Mouse (Mus musculus) small intestine, adult 2 months (tissue): ENCODE measurements around the gene Prkch. TPM values are rescaled to one million over a fixed set of nuclear protein-coding genes. Genes with fewer than 3 reads are reported as not detected.

Source experiments
- H3K27ac ChIP-seq: fragments of 200-500 bp; 2 replicates; pipeline ENCODE4 v1.5.1; 2012; ENCODE audit warnings: low read depth, low read length, control low read depth, inconsistent platforms; ENCODE audit not compliant: insufficient read depth
- H3K27me3 ChIP-seq: fragments of 200-500 bp; 2 replicates; pipeline ENCODE4 v1.6.1; 2012; ENCODE audit warnings: mild to moderate bottlenecking, moderate library complexity, low read length, inconsistent platforms; ENCODE audit not compliant: control insufficient read depth, insufficient read depth
- H3K36me3 ChIP-seq: fragments of 200-500 bp; 2 replicates; pipeline ENCODE4 v1.6.1; 2012; ENCODE audit warnings: mild to moderate bottlenecking, low read length, control low read depth, inconsistent platforms; ENCODE audit not compliant: control insufficient read depth, insufficient read depth
- H3K4me1 ChIP-seq: fragments of 200-500 bp; 2 replicates; pipeline ENCODE4 v1.6.1; 2012; ENCODE audit warnings: low read length, inconsistent platforms, mixed read lengths; ENCODE audit not compliant: control insufficient read depth, insufficient read depth, insufficient read length
- H3K4me3 ChIP-seq: fragments of 200-500 bp; 2 replicates; pipeline ENCODE4 v1.5.1; 2012; ENCODE audit warnings: low read depth, mild to moderate bottlenecking, control low read depth, inconsistent platforms, low read length, moderate library complexity
- CTCF ChIP-seq: fragments of 200-500 bp; IDR thresholded peaks from 2 replicates; pipeline ENCODE4 v1.5.1; 2012; ENCODE audit warnings: low read depth, mild to moderate bottlenecking, control low read depth, inconsistent platforms, low read length, moderate library complexity, mixed read lengths; ENCODE audit not compliant: insufficient replicate concordance, insufficient read length; ENCODE audit errors: extremely low read depth
- POLR2A ChIP-seq: fragments of 200-500 bp; IDR thresholded peaks from 2 replicates; pipeline ENCODE4 v1.6.1; 2012; ENCODE audit warnings: low read depth, mild to moderate bottlenecking, control low read depth, inconsistent platforms, low read length, moderate library complexity
- WGBS: fragments of 180-500 bp; shearing (Covaris S2); methylation state at CpG from one replicate; pipeline ENCODE4 v1.1.7; 2018; 5-methylcytosine and 5-hydroxymethylcytosine counted together
- polyA plus RNA-seq: library from polyadenylated mRNA; depleted of rRNA; stranded (reverse); fragments of >200 nt; gene quantifications from 2 replicates; pipeline ENCODE4 v1.2.3, GENCODE M21; 2012

Gene Prkch
- polyA plus RNA-seq, 1 experiment = 3.2 TPM

- H3K4me3 ChIP-seq = no peak overlapping the region
- no peak overlapping the region for H3K27ac ChIP-seq
- H3K27me3 ChIP-seq = no peaks in the 10 kb centered on the region
- 79% methylated on average over 5 of the region's 5 CpGs for WGBS
- H3K4me1 ChIP-seq = no peaks in the 10 kb centered on the region; the same call in 1 of the 2 replicates
- TF ChIP-seq POLR2A (no peak), CTCF (no peak)
- H3K36me3 ChIP-seq = no peaks in the 10 kb centered on the region
These were observed 226.3 kb downstream of the Prkch start for GRCm38 (mm10) chr12:73810903-73811302.

GRCm38 (mm10) chr12:73812198-73812597, 227.6 kb downstream of the Prkch start:
- WGBS = 84% methylated on average over 6 of the region's 6 CpGs
- Histone ChIP-seq H3K27ac (no peak overlapping the region), H3K36me3 (no peaks in the 10 kb centered on the region), H3K4me1 (no peaks in the 10 kb centered on the region; the same call in 1 of the 2 replicates), H3K4me3 (no peak overlapping the region), H3K27me3 (no peaks in the 10 kb centered on the region)
- no peak for TF ChIP-seq POLR2A

DNA sequence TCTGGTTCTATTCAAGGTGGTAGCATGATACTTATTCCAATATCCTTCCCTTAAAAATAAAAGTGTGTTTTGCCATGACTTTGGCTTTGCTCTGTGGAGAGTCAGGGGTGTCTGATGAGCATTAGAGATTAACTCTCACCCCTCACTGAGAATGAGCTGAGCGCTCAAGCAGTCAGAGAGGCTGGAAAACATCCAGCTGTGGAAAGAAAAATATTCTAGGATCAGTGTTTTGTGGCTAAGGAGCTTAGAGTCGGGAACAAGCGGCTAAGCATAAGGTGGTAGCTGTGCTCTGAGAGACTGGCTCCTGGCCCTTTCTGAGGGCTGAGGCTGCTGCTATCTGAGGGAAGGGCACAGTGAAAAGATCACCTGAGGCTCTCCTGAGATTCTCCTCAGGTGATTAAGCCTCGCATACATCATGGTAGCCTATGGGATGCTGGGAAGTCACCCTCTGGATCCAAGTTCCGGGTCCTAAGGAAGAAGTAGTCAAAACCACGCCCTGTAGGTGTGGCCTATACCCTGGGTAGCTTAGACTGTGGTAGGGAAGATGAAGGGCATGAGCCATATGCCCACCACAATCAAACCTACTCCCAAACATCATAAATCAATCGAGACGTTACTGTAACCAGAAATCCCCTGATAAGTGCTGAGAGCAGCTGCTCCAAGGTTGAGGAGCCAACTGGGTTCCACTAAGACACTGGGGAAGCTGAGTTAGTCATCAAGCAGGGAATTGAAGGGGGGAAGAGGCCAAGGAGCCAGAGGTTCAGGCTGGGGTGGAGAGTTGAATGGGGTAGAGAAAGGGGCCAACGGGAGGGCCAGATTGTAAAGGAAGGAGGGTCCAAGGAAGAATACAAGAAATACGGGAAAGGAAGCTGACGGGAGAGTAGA, 228.7 kb downstream of the Prkch start:
- H3K4me3 ChIP-seq = no peak overlapping the region
- H3K27ac ChIP-seq = no peak overlapping the region
- H3K27me3 ChIP-seq = no peaks in the 10 kb centered on the region
- 53% methylated on average over 11 of the region's 11 CpGs for WGBS
- no peaks in the 10 kb centered on the region for H3K36me3 ChIP-seq
- no peak for TF ChIP-seq CTCF
- TF ChIP-seq POLR2A = no peak
- H3K4me1 ChIP-seq = no peaks in the 10 kb centered on the region; the same call in 1 of the 2 replicates

DNA sequence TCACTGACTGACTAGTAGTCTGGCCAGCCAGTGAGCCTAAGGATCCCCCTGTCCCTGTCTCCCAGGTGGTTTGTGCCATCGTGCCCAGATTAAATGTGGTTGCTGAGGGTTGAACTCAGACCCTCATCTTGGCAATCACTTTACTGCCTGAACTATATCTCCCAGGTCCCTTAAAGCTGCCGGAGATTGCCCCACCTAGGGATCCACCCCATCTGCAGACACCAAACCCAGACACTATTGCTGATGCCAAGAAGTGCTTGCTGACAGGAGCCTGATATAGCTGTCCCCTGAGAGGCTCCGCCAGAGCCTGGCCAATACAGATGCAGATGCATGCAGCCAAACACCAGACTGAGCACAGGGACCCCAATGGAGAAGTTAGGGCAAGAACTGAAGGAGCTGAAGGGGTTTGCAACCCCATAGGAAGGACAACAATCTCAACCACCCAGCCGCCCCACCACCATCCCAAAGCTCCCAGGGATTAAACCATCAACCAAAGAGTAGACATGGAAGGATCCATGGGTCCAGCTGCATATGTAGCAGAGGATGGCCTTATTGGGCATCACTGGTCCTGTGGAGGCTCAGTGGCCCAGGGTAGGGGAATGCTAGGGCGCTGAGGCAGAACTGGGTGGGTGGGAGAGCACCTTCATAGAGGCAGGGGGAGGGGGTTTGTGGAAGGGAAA, 229.6 kb downstream of the Prkch start:
- WGBS = 91% methylated on average over 5 of the region's 5 CpGs
- no peak for TF ChIP-seq CTCF
- TF ChIP-seq POLR2A = no peak
- no peaks in the 10 kb centered on the region for H3K27me3 ChIP-seq
- H3K36me3 ChIP-seq = no peaks in the 10 kb centered on the region
- H3K4me3 ChIP-seq = no peak overlapping the region
- H3K4me1 ChIP-seq = no peaks in the 10 kb centered on the region; the same call in 1 of the 2 replicates
- H3K27ac ChIP-seq = no peak overlapping the region

DNA sequence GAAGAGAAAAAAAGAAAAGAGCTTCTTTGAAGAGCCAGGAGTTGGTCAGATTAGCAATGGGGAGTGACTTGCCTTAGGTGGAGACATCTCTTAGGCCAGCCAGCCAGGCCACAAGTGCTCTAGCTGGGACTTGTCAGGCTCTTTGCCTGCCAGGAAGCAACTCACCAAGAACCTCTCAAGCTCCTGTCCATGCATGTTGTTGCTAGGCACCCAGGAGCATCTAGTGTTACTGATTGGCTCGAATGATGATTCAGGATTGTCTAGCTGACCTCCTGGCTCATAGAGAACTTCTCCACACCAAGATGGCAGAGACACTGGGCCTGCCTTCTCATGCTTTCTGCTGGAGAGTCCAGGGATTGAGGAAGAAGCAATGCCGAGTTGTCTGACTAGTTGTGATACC, 230.3 kb downstream of the Prkch start:
- Histone ChIP-seq H3K27me3 (no peaks in the 10 kb centered on the region), H3K4me1 (no peaks in the 10 kb centered on the region; the same call in 1 of the 2 replicates), H3K4me3 (no peak overlapping the region), H3K36me3 (no peaks in the 10 kb centered on the region), H3K27ac (no peak overlapping the region)
- WGBS = 96% methylated on average over 2 of the region's 2 CpGs
- TF ChIP-seq CTCF = no peak

GRCm38 (mm10) chr12:73815463-73815862, 230.9 kb downstream of the Prkch start:
- H3K4me3 ChIP-seq = no peak overlapping the region
- no peaks in the 10 kb centered on the region for H3K36me3 ChIP-seq
- WGBS = 88% methylated on average over 4 of the region's 4 CpGs
- TF ChIP-seq POLR2A = no peak
- TF ChIP-seq CTCF = no peak
- no peaks in the 10 kb centered on the region; the same call in 1 of the 2 replicates for H3K4me1 ChIP-seq
- H3K27me3 ChIP-seq = no peaks in the 10 kb centered on the region
- no peak overlapping the region for H3K27ac ChIP-seq

DNA sequence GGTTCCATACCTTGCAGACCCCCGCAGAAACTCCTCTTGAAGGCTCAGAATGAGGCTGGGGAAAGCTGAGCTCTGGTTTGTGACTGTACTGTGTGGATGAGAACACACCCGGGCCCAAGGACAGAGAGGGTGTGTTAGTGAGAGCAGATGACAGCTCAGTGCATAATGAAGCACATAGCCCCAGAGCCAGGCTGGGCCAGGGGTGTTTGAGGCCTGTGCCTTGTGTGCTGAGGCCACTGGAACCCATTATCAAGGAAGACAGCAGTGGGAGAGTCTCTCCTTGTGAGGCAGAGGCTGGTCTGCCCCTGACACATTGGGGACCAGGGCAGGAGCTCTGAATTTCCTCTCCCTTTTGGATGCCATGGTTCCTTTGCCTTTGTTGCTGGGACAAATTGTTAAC, 231.3 kb downstream of the Prkch start:
- TF ChIP-seq CTCF (no peak), POLR2A (no peak)
- WGBS = 59% methylated on average over 2 of the region's 2 CpGs
- Histone ChIP-seq H3K4me3 (no peak overlapping the region), H3K27me3 (no peaks in the 10 kb centered on the region), H3K36me3 (no peaks in the 10 kb centered on the region), H3K4me1 (no peaks in the 10 kb centered on the region; the same call in 1 of the 2 replicates), H3K27ac (no peak overlapping the region)
